Mouse (Mus musculus): ENCODE measurements at regions not wholly inside any gene's neighbourhood (a gene's known extent, or its start where the extent isn't known, plus 50 kb on each side); places are given as distances from the start of the nearest gene placed in this dataset.

DNA sequence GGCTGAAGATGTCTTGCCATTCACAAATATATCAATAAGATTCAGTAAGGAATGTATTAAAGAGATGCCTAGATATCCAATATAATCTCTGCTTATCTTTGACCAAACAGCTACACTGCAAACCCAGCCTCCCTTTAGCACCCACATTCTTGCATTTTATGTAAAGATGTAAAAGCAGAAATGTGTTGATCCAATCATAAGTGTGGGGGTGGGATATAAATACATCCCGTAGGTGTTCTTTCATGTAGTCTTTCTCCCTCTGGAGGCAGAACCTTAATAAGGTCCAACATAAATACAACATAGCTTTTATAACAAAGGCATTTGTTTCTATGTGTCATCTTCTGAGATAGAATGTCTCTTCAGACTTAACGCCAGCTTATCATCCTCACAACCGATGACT, 637.1 kb upstream of the Flrt2 start:
- WGBS, result 91% methylated on average over 3 of the region's 3 CpGs

DNA sequence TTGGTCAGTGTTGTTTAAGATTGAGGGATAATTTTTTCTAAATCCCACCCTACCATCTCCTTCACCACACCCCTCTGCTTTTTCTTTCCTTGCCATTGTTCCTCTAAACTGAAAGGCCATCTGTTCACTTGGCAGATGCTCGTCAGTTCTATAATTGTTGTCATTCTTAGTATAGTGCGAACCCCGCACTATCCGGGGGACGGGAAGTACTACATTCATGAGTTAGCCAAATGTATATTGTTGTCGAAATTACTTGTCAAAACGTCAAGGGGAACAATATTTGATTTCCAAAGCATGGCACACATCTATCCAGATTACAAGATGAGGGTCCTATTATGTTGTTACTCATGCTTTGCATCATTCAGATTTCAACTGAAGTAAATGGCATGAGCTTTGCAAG, 635.1 kb upstream of the Flrt2 start:
- 73% methylated on average over 7 of the region's 7 CpGs for WGBS
- Histone ChIP-seq H3K4me1 (replicated peaks; ENCODE audit: control insufficient read depth, insufficient read depth, low read length) (no peaks in the 10 kb centered on the region), H3K36me3 (ENCODE audit: control insufficient read depth, insufficient read depth, low read length) (no peaks in the 10 kb centered on the region), H3K9me3 (ENCODE audit: control insufficient read depth, low read length) (no peaks in the 10 kb centered on the region), H3K9ac (ENCODE audit: low read length) (no peak overlapping the region), H3K27ac (ENCODE audit: low read depth, low read length) (no peak overlapping the region), H3K4me3 (ENCODE audit: low read depth, low read length) (no peak overlapping the region), H3K27me3 (ENCODE audit: control insufficient read depth, insufficient read depth, low read length) (no peaks in the 10 kb centered on the region), H3K4me2 (ENCODE audit: low read depth, low read length, severe bottlenecking) (no peak overlapping the region)
- DNase-seq (ENCODE audit: low spot score) (no peak), ATAC-seq (replicated peaks; ENCODE audit: low FRiP score) (no peak)

More for the DNA sequence above, 637.1 kb upstream of the Flrt2 start:
- Histone ChIP-seq H3K27me3 (ENCODE audit: control insufficient read depth, insufficient read depth, low read length) (no peaks in the 10 kb centered on the region), H3K9ac (ENCODE audit: low read length) (no peak overlapping the region), H3K9me3 (ENCODE audit: control insufficient read depth, low read length) (no peaks in the 10 kb centered on the region), H3K4me1 (replicated peaks; ENCODE audit: control insufficient read depth, insufficient read depth, low read length) (no peaks in the 10 kb centered on the region), H3K4me2 (ENCODE audit: low read depth, low read length, severe bottlenecking) (no peak overlapping the region), H3K36me3 (ENCODE audit: control insufficient read depth, insufficient read depth, low read length) (no peaks in the 10 kb centered on the region), H3K27ac (ENCODE audit: low read depth, low read length) (no peak overlapping the region), H3K4me3 (ENCODE audit: low read depth, low read length) (no peak overlapping the region)
- DNase-seq (ENCODE audit: low spot score) (no peak), ATAC-seq (replicated peaks; ENCODE audit: low FRiP score) (no peak)

DNA sequence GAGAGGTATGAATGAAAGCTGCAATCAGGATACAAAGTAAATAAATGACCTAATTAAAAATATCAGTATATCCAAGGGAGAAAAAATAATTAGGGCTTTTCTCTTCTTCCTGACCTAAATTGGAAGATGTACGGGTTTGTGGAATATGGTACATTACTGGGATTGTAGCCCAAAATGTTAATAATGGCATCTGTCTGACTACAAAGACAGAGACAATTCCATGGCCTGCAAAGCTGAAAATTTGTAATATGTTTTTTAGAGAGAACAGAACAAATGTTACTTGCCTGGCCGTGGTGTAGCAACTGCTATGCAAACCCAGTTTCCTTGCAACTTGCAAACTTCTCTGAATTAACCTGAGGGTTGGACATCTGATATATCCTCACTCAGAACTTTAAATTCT, 632.6 kb upstream of the Flrt2 start:
- Histone ChIP-seq H3K27me3 (ENCODE audit: control insufficient read depth, insufficient read depth, low read length) (no peaks in the 10 kb centered on the region), H3K36me3 (ENCODE audit: control insufficient read depth, insufficient read depth, low read length) (no peaks in the 10 kb centered on the region), H3K9me3 (ENCODE audit: control insufficient read depth, low read length) (no peaks in the 10 kb centered on the region), H3K4me1 (replicated peaks; ENCODE audit: control insufficient read depth, insufficient read depth, low read length) (no peaks in the 10 kb centered on the region), H3K4me3 (ENCODE audit: low read depth, low read length) (no peak overlapping the region), H3K27ac (ENCODE audit: low read depth, low read length) (no peak overlapping the region), H3K9ac (ENCODE audit: low read length) (no peak overlapping the region), H3K4me2 (ENCODE audit: low read depth, low read length, severe bottlenecking) (no peak overlapping the region)
- ATAC-seq (replicated peaks; ENCODE audit: low FRiP score) (no peak), DNase-seq (ENCODE audit: low spot score) (no peak)
- WGBS, result 87% methylated on average over 2 of the region's 2 CpGs

DNA sequence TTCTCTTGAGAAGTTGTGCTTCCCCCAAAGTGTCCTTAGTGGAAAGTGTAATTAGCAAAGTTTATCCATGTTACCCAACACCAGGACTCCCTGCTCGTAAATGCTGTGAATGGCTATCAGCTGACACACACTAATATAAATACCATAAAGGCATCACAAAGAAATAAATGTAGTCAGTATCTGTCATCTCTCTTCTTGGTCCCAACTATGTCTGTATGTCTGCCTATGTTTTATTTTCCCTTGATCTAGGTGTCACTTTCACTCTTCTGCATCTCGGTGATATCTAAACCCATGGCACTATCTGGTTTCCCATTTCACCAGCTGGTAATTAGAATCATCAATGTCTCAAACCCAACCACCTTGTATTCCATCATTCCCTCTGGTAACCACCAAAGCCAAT, 619.7 kb upstream of the Flrt2 start:
- Histone ChIP-seq H3K36me3 (ENCODE audit: control insufficient read depth, insufficient read depth, low read length) (no peaks in the 10 kb centered on the region), H3K27me3 (ENCODE audit: control insufficient read depth, insufficient read depth, low read length) (no peaks in the 10 kb centered on the region), H3K27ac (ENCODE audit: low read depth, low read length) (no peak overlapping the region), H3K9ac (ENCODE audit: low read length) (no peak overlapping the region), H3K4me3 (ENCODE audit: low read depth, low read length) (no peak overlapping the region), H3K4me1 (replicated peaks; ENCODE audit: control insufficient read depth, insufficient read depth, low read length) (no peaks in the 10 kb centered on the region), H3K9me3 (ENCODE audit: control insufficient read depth, low read length) (no peaks in the 10 kb centered on the region), H3K4me2 (ENCODE audit: low read depth, low read length, severe bottlenecking) (no peak overlapping the region)
- DNase-seq (ENCODE audit: low spot score) (no peak), ATAC-seq (replicated peaks; ENCODE audit: low FRiP score) (no peak)
- WGBS, result 87% methylated on average over 2 of the region's 2 CpGs

DNA sequence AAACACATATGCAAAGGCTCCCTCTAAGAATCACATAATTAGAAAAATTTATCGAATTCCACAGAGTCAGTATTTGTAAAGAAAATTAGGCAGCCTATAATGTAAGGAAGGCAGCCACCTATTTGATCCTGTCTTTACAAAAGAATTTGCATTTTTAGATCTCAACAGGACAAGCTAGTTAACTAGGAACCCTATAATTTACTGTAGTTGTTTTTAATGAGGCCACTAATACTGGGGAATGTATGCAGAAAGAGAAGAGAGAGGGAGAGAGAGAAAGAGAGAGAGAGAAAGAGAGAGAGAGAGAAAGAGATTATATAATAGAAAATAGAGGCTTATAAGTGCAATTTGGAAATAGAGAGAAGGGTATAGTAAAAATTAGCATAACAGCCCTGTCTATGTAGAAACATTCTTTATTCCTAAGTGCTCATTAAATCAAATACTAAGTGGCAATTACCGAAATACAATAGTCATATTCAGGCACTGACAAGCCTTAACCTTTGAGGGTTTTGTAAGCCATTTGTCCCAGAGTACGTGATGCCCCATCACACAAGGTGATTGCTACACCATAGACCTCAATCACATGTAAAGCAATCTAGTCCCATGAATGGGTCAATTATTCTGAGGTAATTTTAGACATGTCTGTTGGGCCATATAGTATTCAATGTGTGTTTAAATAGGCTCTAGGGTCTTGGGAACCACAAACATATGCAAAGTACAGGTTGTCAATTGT, 572.6 kb upstream of the Flrt2 start:
- no peak overlapping the region for H3K27ac ChIP-seq (ENCODE audit: low read depth, low read length)
- H3K4me2 ChIP-seq (ENCODE audit: low read depth, low read length, severe bottlenecking), result no peak overlapping the region
- H3K9me3 ChIP-seq (ENCODE audit: control insufficient read depth, low read length), result no peaks in the 10 kb centered on the region
- ATAC-seq (replicated peaks; ENCODE audit: low FRiP score) (peak; percentile 92), DNase-seq (ENCODE audit: low spot score) (no peak)
- H3K4me3 ChIP-seq (ENCODE audit: low read depth, low read length), result no peak overlapping the region
- H3K27me3 ChIP-seq (ENCODE audit: control insufficient read depth, insufficient read depth, low read length), result no peaks in the 10 kb centered on the region
- H3K36me3 ChIP-seq (ENCODE audit: control insufficient read depth, insufficient read depth, low read length), result no peaks in the 10 kb centered on the region
- H3K9ac ChIP-seq (ENCODE audit: low read length), result no peak overlapping the region
- WGBS, result 55% methylated on average over 3 of the region's 3 CpGs
- H3K4me1 ChIP-seq (replicated peaks; ENCODE audit: control insufficient read depth, insufficient read depth, low read length), result no peaks in the 10 kb centered on the region

DNA sequence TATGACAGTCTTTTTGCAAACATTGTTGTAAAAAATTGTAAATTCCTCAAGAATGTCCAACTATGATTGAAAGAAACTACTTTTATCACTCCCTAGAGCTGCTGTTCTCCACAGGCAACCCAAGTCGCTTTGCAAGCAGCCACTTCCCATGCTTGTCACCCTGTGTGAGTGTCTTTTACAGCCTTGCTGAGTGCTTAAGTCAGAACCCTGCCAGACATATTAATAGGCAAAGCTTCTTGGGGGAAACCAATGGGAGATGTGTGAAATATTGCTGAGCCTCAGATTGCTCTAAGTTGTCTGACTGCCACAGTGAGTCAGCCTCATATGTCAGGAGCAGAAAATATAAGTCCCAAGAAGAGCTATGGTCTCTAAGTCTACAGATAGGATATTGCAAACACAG, 559.2 kb upstream of the Flrt2 start:
- Histone ChIP-seq H3K27me3 (ENCODE audit: control insufficient read depth, insufficient read depth, low read length) (no peaks in the 10 kb centered on the region), H3K27ac (ENCODE audit: low read depth, low read length) (no peak overlapping the region), H3K9me3 (ENCODE audit: control insufficient read depth, low read length) (no peaks in the 10 kb centered on the region), H3K9ac (ENCODE audit: low read length) (no peak overlapping the region), H3K4me1 (replicated peaks; ENCODE audit: control insufficient read depth, insufficient read depth, low read length) (no peaks in the 10 kb centered on the region), H3K36me3 (ENCODE audit: control insufficient read depth, insufficient read depth, low read length) (no peaks in the 10 kb centered on the region), H3K4me3 (ENCODE audit: low read depth, low read length) (no peak overlapping the region), H3K4me2 (ENCODE audit: low read depth, low read length, severe bottlenecking) (no peak overlapping the region)
- DNase-seq (ENCODE audit: low spot score), result no peak
- ATAC-seq (replicated peaks; ENCODE audit: low FRiP score), result no peak
- WGBS, result 79% methylated on average over 1 of the region's 1 CpGs

DNA sequence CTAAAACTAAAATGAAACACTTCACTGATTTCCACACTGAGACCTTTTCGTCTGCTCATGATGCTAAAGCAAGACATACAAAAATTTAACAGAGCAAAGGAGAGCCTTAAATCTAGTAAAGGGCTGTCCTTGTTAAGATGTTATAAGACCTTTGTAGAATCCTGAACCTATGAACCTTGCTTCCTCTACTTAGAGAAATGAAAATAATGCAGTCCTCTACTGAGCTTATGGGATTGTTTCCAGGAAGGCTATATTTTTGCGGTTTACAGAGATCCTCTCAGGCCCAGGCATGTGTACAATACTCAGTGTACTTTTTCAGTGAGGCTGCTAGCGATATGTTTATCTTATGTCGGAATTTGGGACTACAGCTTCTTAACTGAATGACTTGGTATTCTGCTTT, 558.5 kb upstream of the Flrt2 start:
- 88% methylated on average over 4 of the region's 4 CpGs for WGBS
- Histone ChIP-seq H3K4me2 (ENCODE audit: low read depth, low read length, severe bottlenecking) (no peak overlapping the region), H3K27me3 (ENCODE audit: control insufficient read depth, insufficient read depth, low read length) (no peaks in the 10 kb centered on the region), H3K9me3 (ENCODE audit: control insufficient read depth, low read length) (no peaks in the 10 kb centered on the region), H3K9ac (ENCODE audit: low read length) (no peak overlapping the region), H3K36me3 (ENCODE audit: control insufficient read depth, insufficient read depth, low read length) (no peaks in the 10 kb centered on the region), H3K27ac (ENCODE audit: low read depth, low read length) (no peak overlapping the region), H3K4me1 (replicated peaks; ENCODE audit: control insufficient read depth, insufficient read depth, low read length) (no peaks in the 10 kb centered on the region), H3K4me3 (ENCODE audit: low read depth, low read length) (no peak overlapping the region)
- no peak for ATAC-seq (replicated peaks; ENCODE audit: low FRiP score)
- DNase-seq (ENCODE audit: low spot score), result no peak

DNA sequence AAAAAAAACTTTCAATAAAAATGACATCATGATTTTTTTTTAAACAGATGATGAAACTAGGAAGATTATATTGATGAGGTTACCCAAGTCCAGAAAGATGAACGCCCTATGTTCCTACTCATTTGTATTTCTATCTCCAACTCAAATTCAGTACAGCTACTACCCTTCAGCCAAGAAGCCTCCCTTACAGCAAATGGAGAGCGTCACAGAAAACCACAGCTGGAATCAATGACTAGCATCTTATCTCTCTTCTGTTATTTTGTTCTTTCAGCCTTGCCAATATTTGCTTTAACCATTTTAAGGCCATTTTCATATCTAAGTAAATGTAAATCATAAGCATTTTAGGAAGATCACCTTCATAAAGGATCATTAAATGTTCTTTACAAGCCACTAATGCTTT, 553.9 kb upstream of the Flrt2 start:
- ATAC-seq (replicated peaks; ENCODE audit: low FRiP score) (no peak), DNase-seq (ENCODE audit: low spot score) (no peak)
- no peak overlapping the region for H3K4me3 ChIP-seq (ENCODE audit: low read depth, low read length)
- no peak overlapping the region for H3K4me2 ChIP-seq (ENCODE audit: low read depth, low read length, severe bottlenecking)
- no peaks in the 10 kb centered on the region for H3K4me1 ChIP-seq (replicated peaks; ENCODE audit: control insufficient read depth, insufficient read depth, low read length)
- H3K36me3 ChIP-seq (ENCODE audit: control insufficient read depth, insufficient read depth, low read length), result no peaks in the 10 kb centered on the region
- no peak overlapping the region for H3K9ac ChIP-seq (ENCODE audit: low read length)
- 89% methylated on average over 2 of the region's 2 CpGs for WGBS
- H3K9me3 ChIP-seq (ENCODE audit: control insufficient read depth, low read length), result no peaks in the 10 kb centered on the region
- no peak overlapping the region for H3K27ac ChIP-seq (ENCODE audit: low read depth, low read length)
- H3K27me3 ChIP-seq (ENCODE audit: control insufficient read depth, insufficient read depth, low read length), result no peaks in the 10 kb centered on the region

DNA sequence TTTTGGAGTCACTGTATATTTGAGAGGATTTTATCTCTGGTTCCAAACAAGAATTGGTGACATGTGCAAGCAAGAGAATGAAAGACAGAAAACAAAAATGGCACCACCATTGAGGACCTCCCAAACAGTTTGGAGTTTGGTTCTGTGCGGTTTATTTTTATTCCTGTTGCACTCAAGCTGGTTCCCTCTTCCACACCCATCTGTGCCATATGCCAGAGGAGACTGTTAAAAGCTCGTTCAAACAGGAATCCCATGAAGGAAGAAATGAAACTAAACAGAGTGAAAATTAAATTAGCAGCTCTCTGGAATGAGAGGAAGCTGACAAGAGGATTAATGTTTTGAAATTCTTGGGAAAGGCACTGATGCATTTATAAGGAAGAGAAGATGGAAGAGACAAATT, 521.0 kb upstream of the Flrt2 start:
- Histone ChIP-seq H3K4me2 (ENCODE audit: low read depth, low read length, severe bottlenecking) (no peak overlapping the region), H3K4me1 (replicated peaks; ENCODE audit: control insufficient read depth, insufficient read depth, low read length) (no peaks in the 10 kb centered on the region), H3K9me3 (ENCODE audit: control insufficient read depth, low read length) (no peaks in the 10 kb centered on the region), H3K9ac (ENCODE audit: low read length) (no peak overlapping the region), H3K27me3 (ENCODE audit: control insufficient read depth, insufficient read depth, low read length) (no peaks in the 10 kb centered on the region), H3K27ac (ENCODE audit: low read depth, low read length) (no peak overlapping the region), H3K36me3 (ENCODE audit: control insufficient read depth, insufficient read depth, low read length) (no peaks in the 10 kb centered on the region), H3K4me3 (ENCODE audit: low read depth, low read length) (no peak overlapping the region)
- no peak for DNase-seq (ENCODE audit: low spot score)
- WGBS, result 79% methylated on average over 2 of the region's 2 CpGs
- no peak for ATAC-seq (replicated peaks; ENCODE audit: low FRiP score)
